Mouse (Mus musculus): Measurements from ENCODE around the gene Usp43. TPM values are rescaled to one million over a fixed set of nuclear protein-coding genes. Genes with fewer than 3 reads are reported as not detected.

Usp43 gene
- total and polyA plus RNA-seq, 3 experiments: not detected

DNA sequence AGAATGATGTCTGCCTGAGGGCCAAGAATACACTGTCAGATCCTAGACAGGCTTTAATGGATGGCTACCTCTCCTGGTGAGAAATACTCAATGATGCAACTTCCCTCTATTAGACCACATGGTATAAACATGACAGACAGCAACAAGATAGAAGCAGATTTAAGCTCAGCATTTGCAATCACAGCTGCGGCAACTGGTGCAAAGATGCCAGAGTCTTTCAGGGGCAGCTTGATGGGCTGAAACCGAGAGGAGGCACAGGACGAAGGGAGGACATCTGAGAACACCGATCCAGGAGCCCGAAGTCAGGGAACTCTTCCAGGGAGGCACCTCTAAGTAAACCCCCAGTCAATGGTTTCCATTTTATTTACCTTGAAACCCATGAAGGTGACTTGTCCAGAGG, 31.7 kb upstream of the Usp43 start:
- in situ Hi-C loops (cut with MboI; ENCODE audit: low pct_ligation_motif_present, low pct_unique_long_range_greater_than_20kb, low sequenced_read_pairs): no loop called here
- no peak overlapping the region for H3K4me2 ChIP-seq (ENCODE audit: insufficient read depth, low read depth, poor library complexity, severe bottlenecking)

DNA sequence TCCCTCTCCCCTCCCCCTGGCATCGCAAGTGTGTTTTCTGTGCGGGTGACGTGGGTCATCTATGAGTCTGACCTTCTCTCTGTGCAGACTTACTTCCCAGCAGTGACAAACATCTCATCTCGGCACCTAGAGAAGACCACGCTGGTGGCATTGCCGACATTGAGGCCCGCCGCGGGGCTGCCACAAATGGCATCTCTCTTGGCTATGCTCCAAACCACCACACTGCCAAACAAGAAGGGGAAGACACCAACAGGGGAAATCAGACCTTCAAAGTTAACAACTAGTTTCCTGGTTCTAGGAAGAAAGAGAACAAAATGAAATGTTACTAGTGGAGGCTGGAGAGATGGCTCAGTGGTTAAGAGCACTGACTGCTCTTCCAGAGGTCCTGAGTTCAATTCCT, 27.5 kb upstream of the Usp43 start:
- Histone ChIP-seq H3K27ac (ENCODE audit: insufficient read depth, low read depth) (no peak overlapping the region), H3K79me2 (replicated peaks; ENCODE audit: control insufficient read depth, extremely low read depth, insufficient read depth, poor library complexity, severe bottlenecking) (no peaks in the 10 kb centered on the region), H3K36me3 (replicated peaks in 1 of 2; ENCODE audit: control insufficient read depth in 1 of 2, insufficient read depth in 1 of 2, low read length in 1 of 2) (no peaks in the 10 kb centered on the region), H3K4me3 (replicated peaks in 1 of 3; ENCODE audit: low read depth in 2 of 3, low read length in 2 of 3, poor library complexity in 1 of 3) (no peak overlapping the region), H3K9me3 (replicated peaks; ENCODE audit: low read length) (peaks cover 3% of the 10 kb centered on the region), H3K4me1 (ENCODE audit: control insufficient read depth in 1 of 2, insufficient read depth in 2 of 2) (no peaks in the 10 kb centered on the region; a peak in 1 of 4 replicates), H3K9ac (ENCODE audit: insufficient read depth, low read depth) (no peak overlapping the region), H3K27me3 (replicated peaks) (peaks cover 9% of the 10 kb centered on the region), H3K4me2 (ENCODE audit: insufficient read depth, low read depth, poor library complexity, severe bottlenecking) (no peak overlapping the region)
- DNase-seq (ENCODE audit: extremely low read depth): no peak
- TF ChIP-seq RAD21 (IDR thresholded peaks at IDR 0.05; ENCODE audit: low read depth, low read length) (no peak), POLR2A (IDR thresholded peaks at IDR 0.05; ENCODE audit: low read depth, low read length) (no peak), MAFK (IDR thresholded peaks at IDR 0.05; ENCODE audit: insufficient replicate concordance, low read length) (no peak), CHD2 (IDR thresholded peaks at IDR 0.05; ENCODE audit: low read length) (no peak), UBTF (IDR thresholded peaks at IDR 0.05; ENCODE audit: low read depth, low read length) (no peak), ELF1 (IDR thresholded peaks at IDR 0.05; ENCODE audit: low read depth, low read length) (no peak), ETS1 (conservative IDR thresholded peaks at IDR 0.05; ENCODE audit: low read depth, low read length) (no peak), RCOR1 (conservative IDR thresholded peaks at IDR 0.05; ENCODE audit: low read depth, low read length) (no peak), JUN (IDR thresholded peaks at IDR 0.05; ENCODE audit: insufficient read depth, low read depth, low read length) (no peak), ZMIZ1 (IDR thresholded peaks at IDR 0.05; ENCODE audit: low read depth, low read length) (no peak), USF1 (IDR thresholded peaks at IDR 0.05; ENCODE audit: low read depth, low read length) (no peak), USF2 (conservative IDR thresholded peaks at IDR 0.05; ENCODE audit: low read depth, low read length) (no peak), NRF1 (IDR thresholded peaks at IDR 0.05; ENCODE audit: low read depth, low read length) (no peak), GABPA (IDR thresholded peaks at IDR 0.05; ENCODE audit: insufficient replicate concordance, low read depth, low read length) (no peak)
- dilution Hi-C loops (cut with MboI; ENCODE audit: extremely low pct_ligation_motif_present, extremely low pct_unique_long_range_greater_than_20kb, low sequenced_read_pairs): no loop called here
- in situ Hi-C loops (cut with MboI; ENCODE audit: low pct_ligation_motif_present, low pct_unique_long_range_greater_than_20kb, low sequenced_read_pairs): no loop called here

More for the DNA sequence above, 31.7 kb upstream of the Usp43 start:
- H3K36me3 ChIP-seq (replicated peaks in 1 of 2; ENCODE audit: control insufficient read depth in 1 of 2, insufficient read depth in 1 of 2, low read length in 1 of 2): no peaks in the 10 kb centered on the region
- TF ChIP-seq UBTF (IDR thresholded peaks at IDR 0.05; ENCODE audit: low read depth, low read length) (no peak), HCFC1 (IDR thresholded peaks at IDR 0.05; ENCODE audit: low read depth, low read length) (no peak), MAFK (IDR thresholded peaks at IDR 0.05; ENCODE audit: insufficient replicate concordance, low read length) (no peak), ETS1 (conservative IDR thresholded peaks at IDR 0.05; ENCODE audit: low read depth, low read length) (no peak), SMC3 (IDR thresholded peaks at IDR 0.05; ENCODE audit: low read depth, low read length) (no peak), USF1 (IDR thresholded peaks at IDR 0.05; ENCODE audit: low read depth, low read length) (no peak), RAD21 (IDR thresholded peaks at IDR 0.05; ENCODE audit: low read depth, low read length) (no peak), BHLHE40 (IDR thresholded peaks at IDR 0.05; ENCODE audit: low read depth, low read length) (no peak), TBP (conservative IDR thresholded peaks at IDR 0.05; ENCODE audit: low read depth, low read length) (no peak), CHD1 (IDR thresholded peaks at IDR 0.05; ENCODE audit: low read depth, low read length) (no peak), MEF2A (IDR thresholded peaks at IDR 0.05; ENCODE audit: borderline replicate concordance, low read depth, low read length) (no peak), MAX (IDR thresholded peaks at IDR 0.05; ENCODE audit: low read length) (no peak), TCF12 (IDR thresholded peaks at IDR 0.05; ENCODE audit: low read depth, low read length) (no peak), CHD2 (IDR thresholded peaks at IDR 0.05; ENCODE audit: low read length) (no peak), KAT2A (IDR thresholded peaks at IDR 0.05; ENCODE audit: insufficient replicate concordance, low read length) (no peak)
- H3K27me3 ChIP-seq (replicated peaks): peaks cover 7% of the 10 kb centered on the region
- no peak overlapping the region for H3K4me3 ChIP-seq (replicated peaks in 1 of 3; ENCODE audit: low read depth in 2 of 3, low read length in 2 of 3, poor library complexity in 1 of 3)
- dilution Hi-C loops (cut with MboI; ENCODE audit: extremely low pct_ligation_motif_present, extremely low pct_unique_long_range_greater_than_20kb, low sequenced_read_pairs): no loop called here
- no peak overlapping the region for H3K9ac ChIP-seq (ENCODE audit: insufficient read depth, low read depth)
- H3K27ac ChIP-seq (ENCODE audit: insufficient read depth, low read depth): no peak overlapping the region
- DNase-seq (ENCODE audit: extremely low read depth): no peak
- H3K79me2 ChIP-seq (replicated peaks; ENCODE audit: control insufficient read depth, extremely low read depth, insufficient read depth, poor library complexity, severe bottlenecking): no peaks in the 10 kb centered on the region
- no peaks in the 10 kb centered on the region; a peak in 1 of 4 replicates for H3K4me1 ChIP-seq (ENCODE audit: control insufficient read depth in 1 of 2, insufficient read depth in 2 of 2)
- peaks cover 3% of the 10 kb centered on the region for H3K9me3 ChIP-seq (replicated peaks; ENCODE audit: low read length)
